Mouse (Mus musculus) heart, embryonic 10.5 days (tissue): ENCODE results near the gene Cstf1. TPM values are rescaled to one million over a fixed set of nuclear protein-coding genes. Genes with fewer than 3 reads are reported as not detected.

Source experiments
- DNase-seq: peaks from one replicate; pipeline ENCODE4 v3.0.0-alpha.2; 2017; ENCODE audit warnings: low spot score
- H3K27ac ChIP-seq: fragments of 300-500 bp; sonication (generic); 2 replicates; pipeline ENCODE4 v1.5.1; 2016; ENCODE audit warnings: mild to moderate bottlenecking
- H3K27me3 ChIP-seq: fragments of 300-500 bp; sonication (generic); 2 replicates; pipeline ENCODE4 v1.6.1; 2016; ENCODE audit warnings: mild to moderate bottlenecking; ENCODE audit not compliant: poor library complexity, insufficient read depth, severe bottlenecking
- H3K36me3 ChIP-seq: fragments of 300-500 bp; sonication (generic); 2 replicates; pipeline ENCODE4 v1.6.1; 2016; ENCODE audit warnings: mild to moderate bottlenecking, moderate library complexity
- H3K4me1 ChIP-seq: fragments of 300-500 bp; sonication (generic); 2 replicates; pipeline ENCODE4 v1.6.1; 2016; ENCODE audit warnings: mild to moderate bottlenecking
- H3K4me3 ChIP-seq: fragments of 300-500 bp; sonication (generic); 2 replicates; pipeline ENCODE4 v1.5.1; 2016; ENCODE audit warnings: mild to moderate bottlenecking, moderate library complexity
- H3K9me3 ChIP-seq: fragments of 300-500 bp; sonication (generic); 2 replicates; pipeline ENCODE4 v1.6.1; 2016; ENCODE audit warnings: mild to moderate bottlenecking, moderate library complexity
- WGBS: fragments of 180-500 bp; shearing (Covaris S2); methylation state at CpG from one replicate; pipeline ENCODE4 v1.1.7; 2016; 5-methylcytosine and 5-hydroxymethylcytosine counted together
- polyA plus RNA-seq: library from polyadenylated mRNA; unstranded; fragments of >200 nt; fragmentation: Nextera tagmentation; extraction: Ambion mirVana; gene quantifications from 2 replicates; pipeline ENCODE4 v1.2.1, GENCODE M21; 2016

Cstf1 gene
- polyA plus RNA-seq, 1 experiment from 2014 or later = 48.3 TPM

DNA sequence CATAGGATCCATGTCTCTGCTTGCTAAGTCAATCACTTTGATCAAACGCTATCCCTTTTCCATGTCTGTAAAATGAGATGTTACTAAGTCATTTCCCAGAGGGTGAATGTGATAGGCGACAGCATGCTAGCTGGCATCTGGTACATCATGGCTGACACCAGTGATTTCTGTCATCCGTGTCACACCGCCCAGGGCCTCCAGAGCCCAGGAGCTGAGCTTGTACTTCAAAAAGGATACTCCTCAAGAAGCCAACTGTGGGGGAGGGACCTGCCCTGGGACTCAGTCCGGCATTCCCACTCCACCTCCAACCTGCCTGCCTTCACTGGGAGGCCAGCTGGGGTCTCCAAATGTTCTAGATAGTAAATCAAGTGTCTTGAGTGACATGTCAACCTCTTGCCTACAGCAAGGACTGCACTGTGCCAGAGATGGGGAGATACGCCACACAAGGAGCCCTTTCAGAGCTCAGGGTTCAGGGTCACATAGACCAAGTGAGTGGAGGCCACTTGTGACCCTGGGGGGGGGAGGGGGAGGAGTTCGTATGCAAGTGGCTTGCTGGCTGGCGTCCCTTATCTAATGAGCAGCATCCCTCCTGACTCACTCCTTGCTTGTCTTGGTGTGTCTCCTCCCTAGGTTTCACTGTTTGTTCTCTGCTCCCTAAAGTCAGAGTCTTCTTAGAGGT is 23.4 kb upstream of the Cstf1 start:
- peak; percentile 95 for DNase-seq
- H3K36me3 ChIP-seq = no peaks in the 10 kb centered on the region
- peak overlapping the region; percentile 86; the same call in 1 of the 2 replicates for H3K27ac ChIP-seq
- H3K27me3 ChIP-seq = no peaks in the 10 kb centered on the region
- H3K4me3 ChIP-seq = peak overlapping the region; percentile 84
- H3K9me3 ChIP-seq = 0 out of 2 replicates have a peak, but pooled peaks cover 3% of the 10 kb centered on the region
- H3K4me1 ChIP-seq = peaks cover 52% of the 10 kb centered on the region
- 42% methylated on average over 8 of the region's 8 CpGs for WGBS

DNA sequence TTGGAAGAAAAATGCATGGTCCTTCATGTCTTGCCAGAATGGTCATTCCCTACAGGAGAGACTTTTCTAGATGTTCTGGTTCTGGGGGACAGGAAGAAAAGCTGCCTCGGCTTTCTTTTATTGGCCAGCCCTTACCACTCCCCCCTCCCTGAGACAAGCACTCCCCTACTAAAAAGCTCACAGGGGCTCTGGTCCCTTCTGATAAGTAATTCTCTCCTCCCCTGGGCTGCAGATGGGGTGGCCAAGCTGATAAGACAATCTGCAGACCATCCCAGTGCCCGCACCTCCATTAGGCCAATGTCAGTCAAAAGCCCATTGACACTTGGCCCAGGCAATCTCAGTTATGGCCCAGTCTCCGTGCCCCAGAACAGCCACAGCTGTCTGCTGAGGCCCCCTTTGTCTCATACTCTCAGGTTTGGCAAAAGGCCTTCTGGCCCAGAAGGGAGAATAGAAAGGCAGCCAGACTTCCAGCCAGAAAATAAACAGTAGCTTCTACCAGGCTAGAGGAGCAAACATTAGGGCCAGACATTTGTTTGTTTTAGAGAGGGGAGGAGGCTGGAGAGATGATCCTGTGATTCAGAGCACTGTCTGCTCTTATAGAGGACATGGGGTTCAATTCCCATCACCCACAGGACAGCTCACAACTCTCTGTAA is 22.1 kb upstream of the Cstf1 start:
- no peaks in the 10 kb centered on the region for H3K9me3 ChIP-seq
- H3K27me3 ChIP-seq = no peaks in the 10 kb centered on the region
- peaks cover 52% of the 10 kb centered on the region for H3K4me1 ChIP-seq
- DNase-seq = peak; percentile 94
- WGBS = 21% methylated on average over 3 of the region's 3 CpGs
- H3K27ac ChIP-seq = peak overlapping the region; percentile 86
- peaks cover 9% of the 10 kb centered on the region; the same call in 1 of the 2 replicates for H3K36me3 ChIP-seq
- H3K4me3 ChIP-seq = peak overlapping the region; percentile 23; the same call in 1 of the 2 replicates

DNA sequence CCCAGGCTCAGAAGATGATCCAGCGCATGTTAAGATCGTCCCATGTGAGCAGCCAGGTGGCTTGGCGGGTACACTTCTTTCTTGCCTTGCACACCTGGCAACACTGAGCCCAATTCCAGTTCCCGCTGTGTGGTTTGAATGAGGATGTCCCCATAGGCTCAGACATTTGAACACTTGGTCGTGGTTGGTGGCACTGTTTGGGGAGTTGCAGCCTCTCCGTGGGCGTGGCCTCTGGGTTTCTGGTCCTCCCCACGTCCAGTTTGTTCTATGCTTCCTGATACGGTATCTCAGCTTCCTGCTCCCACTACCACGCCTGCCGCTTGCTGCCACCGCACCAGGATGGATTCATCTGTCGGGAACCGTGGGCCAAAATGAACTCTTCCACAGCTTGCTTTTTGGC is 20.7 kb upstream of the Cstf1 start:
- Histone ChIP-seq H3K4me3 (no peak overlapping the region), H3K36me3 (peaks cover 21% of the 10 kb centered on the region; the same call in 1 of the 2 replicates), H3K27ac (peak overlapping the region; percentile 86; the same call in 1 of the 2 replicates), H3K4me1 (peaks cover 47% of the 10 kb centered on the region), H3K9me3 (no peaks in the 10 kb centered on the region), H3K27me3 (no peaks in the 10 kb centered on the region)
- 72% methylated on average over 14 of the region's 14 CpGs for WGBS
- no peak for DNase-seq

DNA sequence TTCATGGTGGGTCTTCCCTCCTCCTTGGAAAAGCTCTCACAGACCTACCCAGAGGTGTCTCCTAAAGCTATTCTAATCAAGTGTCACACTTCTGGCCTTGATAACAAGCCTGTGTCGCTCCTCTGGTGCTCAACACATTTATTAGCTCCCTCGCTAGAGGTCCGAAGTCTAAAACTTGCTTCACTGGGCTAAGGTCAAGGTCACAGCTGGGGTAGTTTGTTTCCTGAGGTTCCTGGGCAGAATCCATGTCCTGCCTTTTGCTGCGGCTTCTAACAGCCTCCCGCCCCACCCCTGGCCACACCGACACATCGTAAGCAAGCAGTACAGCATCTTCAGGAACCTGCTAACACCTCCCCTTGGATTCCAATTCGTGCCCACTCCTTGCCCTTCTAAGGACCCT is 19.7 kb upstream of the Cstf1 start:
- no peaks in the 10 kb centered on the region for H3K9me3 ChIP-seq
- peaks cover 31% of the 10 kb centered on the region for H3K36me3 ChIP-seq
- peaks cover 46% of the 10 kb centered on the region for H3K4me1 ChIP-seq
- H3K27ac ChIP-seq = no peak overlapping the region
- no peak overlapping the region for H3K4me3 ChIP-seq
- no peak for DNase-seq
- no peaks in the 10 kb centered on the region for H3K27me3 ChIP-seq
- WGBS = 58% methylated on average over 8 of the region's 8 CpGs

DNA sequence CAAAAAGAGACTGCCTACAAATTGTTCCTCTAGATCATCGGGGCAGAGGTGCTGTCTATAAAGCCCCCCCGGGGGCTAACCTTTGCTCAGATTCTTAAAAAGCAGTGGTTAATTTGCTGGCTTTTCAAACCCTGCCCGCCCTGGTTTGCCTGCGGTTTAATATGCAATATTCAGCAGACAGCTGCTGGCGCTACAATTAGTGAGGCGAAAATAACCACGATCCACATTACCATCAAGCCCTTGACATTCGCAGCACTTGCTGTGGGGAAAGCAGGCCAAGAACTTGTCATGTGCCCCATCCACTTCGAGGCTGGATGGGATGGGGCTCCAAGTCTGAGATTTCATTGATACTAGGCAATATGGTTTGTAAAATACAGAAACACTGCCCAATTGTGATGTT is 17.3 kb upstream of the Cstf1 start:
- no peaks in the 10 kb centered on the region for H3K9me3 ChIP-seq
- H3K4me3 ChIP-seq = no peak overlapping the region
- WGBS = 91% methylated on average over 9 of the region's 9 CpGs
- no peak overlapping the region for H3K27ac ChIP-seq
- peaks cover 26% of the 10 kb centered on the region for H3K4me1 ChIP-seq
- peaks cover 55% of the 10 kb centered on the region for H3K36me3 ChIP-seq
- H3K27me3 ChIP-seq = no peaks in the 10 kb centered on the region
- no peak for DNase-seq

DNA sequence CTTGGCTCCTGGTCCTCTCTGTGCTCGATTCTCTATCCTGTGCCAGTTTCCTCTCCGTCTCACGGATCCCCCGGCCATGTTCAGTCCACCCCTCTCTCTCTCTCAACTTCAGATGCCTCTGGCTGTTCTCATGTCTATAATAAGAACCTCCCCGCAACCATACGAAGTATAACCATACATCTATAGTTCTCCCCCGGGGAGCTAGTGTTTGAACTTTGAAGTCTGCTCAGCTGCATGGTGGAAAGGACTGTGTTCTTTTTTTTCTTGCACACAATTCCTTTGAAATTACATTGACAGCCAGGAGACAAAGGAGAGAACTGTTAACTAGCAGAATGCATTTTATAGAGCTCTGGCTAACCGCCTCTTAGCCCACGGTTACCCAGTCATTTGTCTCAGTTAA is 15.7 kb upstream of the Cstf1 start:
- no peak for DNase-seq
- Histone ChIP-seq H3K36me3 (peaks cover 70% of the 10 kb centered on the region), H3K4me1 (peaks cover 12% of the 10 kb centered on the region), H3K4me3 (no peak overlapping the region), H3K9me3 (no peaks in the 10 kb centered on the region), H3K27me3 (no peaks in the 10 kb centered on the region), H3K27ac (no peak overlapping the region)
- WGBS = 82% methylated on average over 9 of the region's 9 CpGs

DNA sequence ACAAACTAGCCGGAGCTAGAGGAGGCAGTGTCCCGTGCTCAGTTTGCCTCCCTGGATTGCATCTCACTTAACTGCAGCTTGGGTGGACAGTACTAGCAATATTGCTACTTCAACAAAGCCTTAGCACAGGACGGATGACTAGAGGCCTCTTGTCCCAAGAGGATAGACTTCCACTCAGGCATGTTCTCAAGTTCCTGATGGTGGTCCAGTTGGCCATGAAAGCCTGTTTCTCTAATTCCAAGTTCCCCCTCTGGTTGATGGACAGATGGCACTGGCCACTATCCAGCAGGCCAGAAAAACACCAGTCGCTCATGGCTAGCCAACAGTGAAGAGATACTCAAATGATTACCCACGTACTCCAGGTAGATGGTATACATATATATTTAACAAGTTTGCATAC is 14.6 kb upstream of the Cstf1 start:
- H3K27me3 ChIP-seq = no peaks in the 10 kb centered on the region
- no peaks in the 10 kb centered on the region for H3K9me3 ChIP-seq
- H3K36me3 ChIP-seq = peaks cover 81% of the 10 kb centered on the region
- H3K4me3 ChIP-seq = no peak overlapping the region
- 88% methylated on average over 5 of the region's 5 CpGs for WGBS
- no peak overlapping the region for H3K27ac ChIP-seq
- no peak for DNase-seq
- peaks cover 4% of the 10 kb centered on the region for H3K4me1 ChIP-seq

DNA sequence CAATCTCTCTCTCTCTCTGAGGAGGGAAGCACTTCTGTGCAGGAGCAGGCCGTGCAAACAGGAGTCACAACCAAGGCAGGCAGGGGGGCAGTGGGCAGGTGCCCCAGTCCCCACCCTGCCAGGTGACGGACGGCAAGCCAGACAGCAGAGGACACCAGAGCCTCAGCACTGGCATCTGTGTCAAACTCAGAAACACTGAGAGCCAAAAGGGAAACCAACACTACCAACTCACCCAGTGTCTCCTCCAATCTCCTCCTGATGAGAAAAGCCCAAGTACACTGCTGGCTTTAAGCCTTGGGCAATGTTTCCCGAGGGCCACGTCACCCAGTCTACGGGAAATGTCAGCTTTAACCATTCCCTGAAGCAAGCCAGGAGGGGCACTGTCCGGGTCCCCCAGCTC is 7.3 kb upstream of the Cstf1 start:
- Histone ChIP-seq H3K4me3 (no peak overlapping the region), H3K36me3 (peaks cover 99% of the 10 kb centered on the region), H3K9me3 (no peaks in the 10 kb centered on the region), H3K27me3 (no peaks in the 10 kb centered on the region), H3K27ac (no peak overlapping the region), H3K4me1 (peaks cover 2% of the 10 kb centered on the region)
- no peak for DNase-seq
- 89% methylated on average over 7 of the region's 7 CpGs for WGBS

DNA sequence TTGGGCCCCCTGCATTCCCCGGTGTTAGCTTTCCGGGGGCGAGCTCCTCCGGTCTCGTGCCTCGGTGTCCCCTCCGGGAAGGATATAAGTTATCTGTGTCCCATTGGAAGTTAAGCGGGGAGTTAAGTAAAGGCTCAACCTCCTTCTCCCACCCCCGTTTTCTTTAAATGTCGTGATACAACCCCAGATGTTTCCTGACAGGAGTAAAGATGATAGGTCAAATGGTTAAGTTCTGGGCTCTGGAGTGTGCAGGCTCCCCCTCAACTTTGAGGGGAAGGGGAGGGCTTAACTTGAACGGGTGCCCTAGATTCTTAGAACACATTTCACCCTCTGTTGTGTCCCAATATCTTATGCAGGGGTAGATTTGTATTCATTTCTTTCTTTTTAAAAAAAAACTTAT is 777 bp downstream of the Cstf1 start:
- WGBS = 0% methylated on average over 11 of the region's 11 CpGs
- no peak for DNase-seq
- H3K27ac ChIP-seq = peak overlapping the region; percentile 97
- H3K9me3 ChIP-seq = no peaks in the 10 kb centered on the region
- peaks cover 24% of the 10 kb centered on the region for H3K4me1 ChIP-seq
- no peaks in the 10 kb centered on the region for H3K27me3 ChIP-seq
- peaks cover 60% of the 10 kb centered on the region for H3K36me3 ChIP-seq
- H3K4me3 ChIP-seq = peak overlapping the region; percentile 97

DNA sequence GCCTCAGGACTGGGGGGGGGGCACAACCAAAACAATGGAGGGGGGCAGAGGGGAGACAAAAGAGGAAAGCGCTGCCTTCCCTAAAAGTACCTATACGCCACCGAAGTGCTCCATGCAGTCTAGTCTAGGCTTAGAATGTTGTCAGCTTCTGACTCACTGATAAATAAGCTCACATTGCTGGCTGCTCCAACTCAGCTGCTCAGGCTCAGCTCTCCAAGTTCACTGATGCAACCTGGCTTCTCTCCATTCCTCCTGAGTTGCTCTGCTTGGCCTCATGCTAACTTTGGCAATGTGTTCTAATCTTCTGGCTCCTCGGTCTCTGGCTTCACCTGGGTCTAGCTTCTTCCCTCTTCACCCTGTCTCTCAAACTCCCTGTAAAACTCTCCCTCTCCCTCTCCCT is 6.1 kb downstream of the Cstf1 start:
- H3K4me3 ChIP-seq = no peak overlapping the region
- H3K4me1 ChIP-seq = peaks cover 6% of the 10 kb centered on the region; the same call in 1 of the 2 replicates
- no peak overlapping the region for H3K27ac ChIP-seq
- WGBS = 75% methylated on average over 4 of the region's 4 CpGs
- DNase-seq = no peak
- H3K9me3 ChIP-seq = no peaks in the 10 kb centered on the region
- no peaks in the 10 kb centered on the region for H3K27me3 ChIP-seq
- H3K36me3 ChIP-seq = peaks cover 89% of the 10 kb centered on the region

DNA sequence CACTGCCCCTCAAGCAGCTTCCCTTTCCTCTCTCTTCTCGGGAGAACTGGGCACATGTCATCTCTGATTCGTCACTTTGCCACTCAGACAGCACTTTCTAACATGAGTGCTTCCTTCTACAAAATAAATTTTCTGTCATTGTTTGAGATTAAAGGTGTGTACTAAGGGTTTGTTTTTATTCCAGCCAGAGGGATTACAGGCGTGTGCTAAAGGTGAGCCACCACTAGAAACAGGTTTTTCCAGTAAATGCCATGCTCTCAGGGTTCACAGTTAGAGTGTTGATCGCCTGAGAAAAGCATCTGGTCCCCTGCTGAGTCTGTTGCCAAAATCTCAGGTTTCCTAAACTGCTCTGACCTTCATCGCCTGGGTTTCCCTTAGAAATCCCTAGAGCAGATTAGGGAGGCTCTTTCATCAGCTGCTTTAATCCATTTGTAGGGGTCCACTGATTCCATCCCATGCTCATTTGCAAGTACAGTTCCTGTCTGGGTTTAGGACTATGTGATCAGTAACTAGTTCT is 6.6 kb downstream of the Cstf1 start:
- DNase-seq = no peak
- Histone ChIP-seq H3K4me3 (no peak overlapping the region), H3K9me3 (no peaks in the 10 kb centered on the region), H3K27me3 (no peaks in the 10 kb centered on the region), H3K36me3 (peaks cover 94% of the 10 kb centered on the region), H3K27ac (no peak overlapping the region), H3K4me1 (peaks cover under 1% of the 10 kb centered on the region; the same call in 1 of the 2 replicates)
- 67% methylated on average over 5 of the region's 5 CpGs for WGBS

DNA sequence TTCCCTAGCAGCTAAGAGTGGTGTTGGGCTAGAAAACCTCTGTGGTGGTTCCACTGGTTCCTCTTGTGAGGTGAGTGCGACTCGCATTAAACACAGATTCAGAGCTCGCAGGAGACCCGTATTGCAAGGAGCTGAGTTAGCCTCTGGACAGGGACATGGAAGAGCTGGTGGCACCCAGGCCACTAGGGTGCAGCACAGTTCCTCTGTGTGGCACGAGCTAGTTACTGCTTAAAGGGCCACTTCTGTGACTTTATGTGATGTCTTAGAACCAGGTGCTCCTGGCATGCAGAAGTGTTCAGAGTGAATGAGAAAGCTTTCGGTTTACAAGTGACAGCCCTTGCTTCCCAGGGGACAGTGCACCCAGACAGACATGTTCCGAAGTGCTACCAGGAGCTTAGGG is 7.9 kb downstream of the Cstf1 start:
- no peaks in the 10 kb centered on the region for H3K4me1 ChIP-seq
- 77% methylated on average over 7 of the region's 7 CpGs for WGBS
- no peak overlapping the region for H3K4me3 ChIP-seq
- H3K36me3 ChIP-seq = peaks cover 91% of the 10 kb centered on the region
- no peaks in the 10 kb centered on the region for H3K9me3 ChIP-seq
- H3K27ac ChIP-seq = no peak overlapping the region
- no peak for DNase-seq
- no peaks in the 10 kb centered on the region for H3K27me3 ChIP-seq

DNA sequence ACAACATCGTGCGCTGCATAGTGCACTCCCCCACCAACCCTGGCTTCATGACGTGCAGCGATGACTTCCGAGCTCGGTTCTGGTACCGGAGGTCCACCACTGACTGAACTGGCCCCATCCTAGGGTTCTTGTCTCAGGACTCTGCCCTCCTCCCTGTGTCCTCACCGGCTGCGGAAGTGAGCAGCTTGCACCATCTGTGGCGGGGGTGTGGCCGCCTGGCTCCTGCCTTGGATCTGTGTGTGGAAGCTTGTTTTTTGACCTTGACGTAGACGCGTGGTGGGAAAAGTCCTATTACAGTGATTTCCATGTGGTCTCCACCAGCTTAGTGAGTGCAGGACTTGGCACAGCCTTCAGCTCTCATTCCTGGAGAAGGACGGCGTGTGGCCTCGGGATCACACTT is 10.0 kb downstream of the Cstf1 start:
- peaks cover 6% of the 10 kb centered on the region; the same call in 1 of the 2 replicates for H3K4me1 ChIP-seq
- no peak overlapping the region for H3K27ac ChIP-seq
- peaks cover 69% of the 10 kb centered on the region for H3K36me3 ChIP-seq
- no peaks in the 10 kb centered on the region for H3K27me3 ChIP-seq
- 95% methylated on average over 17 of the region's 17 CpGs for WGBS
- H3K4me3 ChIP-seq = no peak overlapping the region
- H3K9me3 ChIP-seq = no peaks in the 10 kb centered on the region
- DNase-seq = no peak
